ENCODE assay signal across 9 mouse cellular contexts in the genomic region with DNA sequence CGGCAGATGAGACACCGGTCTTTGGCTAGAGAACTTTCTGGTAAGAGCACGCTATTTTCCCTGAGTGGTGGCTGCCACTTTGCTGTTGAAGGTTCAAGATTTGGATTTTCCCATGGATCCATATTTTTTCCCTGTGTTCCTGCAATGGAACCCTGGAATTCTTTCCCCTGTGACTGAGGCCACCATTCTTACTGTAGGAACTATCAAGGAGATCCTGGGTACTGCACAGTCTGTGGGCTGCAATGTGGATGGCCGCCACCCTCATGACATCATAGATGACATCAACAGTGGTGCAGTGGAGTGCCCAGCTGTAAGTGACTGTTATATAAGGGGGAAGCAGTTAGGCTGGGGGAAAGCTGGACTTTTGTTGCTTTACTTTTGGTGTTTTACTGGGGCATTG. TPM values are rescaled to one million over a fixed set of nuclear protein-coding genes. Genes with fewer than 3 reads are reported as not detected.
DNase-seq lines count a peak whose midpoint lies in the region; ATAC-seq and TF ChIP-seq lines count a peak whose summit lies in the region.
"Had no signal": no experiment of that assay in that cellular context is flagged by ENCODE, and none has a peak within 500 bp of the region (broad histone marks: within the 10 kb centered on the region; RNA-seq: fewer than 3 reads in every experiment).

No protein-coding gene starts in this region.

- no peak for ATAC-seq in heart, embryonic 13.5 days (ENCODE audit: extremely low read depth, insufficient number of reproducible peaks, low FRiP score, low TSS enrichment)
- ATAC-seq in liver, embryonic 16.5 days (ENCODE audit: low read depth): no peak

- dilution Hi-C loops in CH12.LX (cut with MboI; ENCODE audit: extremely low pct_ligation_motif_present, extremely low pct_unique_long_range_greater_than_20kb, low sequenced_read_pairs): no loop called here

- TF ChIP-seq CTCF in CH12.LX (conservative IDR thresholded peaks at IDR 0.05 in 1 of 2, IDR thresholded peaks at IDR 0.05 in 1 of 2; ENCODE audit: low read depth in 2 of 2, low read length in 2 of 2): no peak

- in situ Hi-C loops in CH12.LX (cut with MboI; ENCODE audit: low pct_ligation_motif_present, low pct_unique_long_range_greater_than_20kb, low sequenced_read_pairs): no loop called here

- peak; percentile 31; the same call in 1 of the 2 replicates for TF ChIP-seq POLR2A in CH12.LX (IDR thresholded peaks at IDR 0.05; ENCODE audit: low read depth, low read length)

- WGBS in heart, embryonic 13.5 days: 59% methylated on average over 4 of the region's 4 CpGs
- 75% methylated on average over 4 of the region's 4 CpGs for WGBS in hindbrain, embryonic 10.5 days
- WGBS in liver, embryonic 16.5 days (ENCODE audit: insufficient replicate concordance): 37% methylated on average over 4 of the region's 4 CpGs

- peaks cover 34% of the 10 kb centered on the region for H3K79me2 ChIP-seq in CH12.LX (replicated peaks; ENCODE audit: control insufficient read depth, extremely low read depth, insufficient read depth, poor library complexity, severe bottlenecking)

- H3K27me3 ChIP-seq in heart, embryonic 13.5 days (replicated peaks): no peaks in the 10 kb centered on the region
- no peaks in the 10 kb centered on the region for H3K27me3 ChIP-seq in CH12.LX (replicated peaks)
- H3K27me3 ChIP-seq in hindbrain, embryonic 10.5 days (ENCODE audit: insufficient read depth, poor library complexity, severe bottlenecking): no peaks in the 10 kb centered on the region
- H3K27me3 ChIP-seq in liver, embryonic 16.5 days (ENCODE audit: control insufficient read depth, insufficient read depth, low read depth, low read length): no peaks in the 10 kb centered on the region

- peaks cover 36% of the 10 kb centered on the region for H3K36me3 ChIP-seq in heart, embryonic 13.5 days
- peaks cover 27 to 47% of the 10 kb centered on the region in 2 experiments for H3K36me3 ChIP-seq in CH12.LX (replicated peaks in 1 of 2; ENCODE audit: control insufficient read depth in 1 of 2, insufficient read depth in 1 of 2, low read length in 1 of 2)
- H3K36me3 ChIP-seq in hindbrain, embryonic 10.5 days: peaks cover 30% of the 10 kb centered on the region
- peaks cover 11% of the 10 kb centered on the region for H3K36me3 ChIP-seq in liver, embryonic 16.5 days (ENCODE audit: control insufficient read depth, insufficient read depth)

- peaks cover 59% of the 10 kb centered on the region for H3K4me1 ChIP-seq in heart, embryonic 13.5 days
- H3K4me1 ChIP-seq in CH12.LX (ENCODE audit: control insufficient read depth in 1 of 2, insufficient read depth in 2 of 2): peaks cover 8 to 46% of the 10 kb centered on the region in 2 experiments
- peaks cover 76% of the 10 kb centered on the region for H3K4me1 ChIP-seq in hindbrain, embryonic 10.5 days (replicated peaks)
- H3K4me1 ChIP-seq in liver, embryonic 16.5 days (ENCODE audit: control insufficient read depth, low read depth, low read length): peaks cover 39% of the 10 kb centered on the region

- TF ChIP-seq EP300 in CH12.LX (IDR thresholded peaks at IDR 0.05; ENCODE audit: low read length): no peak

- peak overlapping the region; percentile 87 for H3K4me3 ChIP-seq in heart, embryonic 13.5 days
- H3K4me3 ChIP-seq in CH12.LX (replicated peaks in 1 of 3; ENCODE audit: low read depth in 2 of 3, low read length in 2 of 3, poor library complexity in 1 of 3): peak overlapping the region; percentile 82 to 97 (median 93)
- peak overlapping the region; percentile 98 for H3K4me3 ChIP-seq in hindbrain, embryonic 10.5 days
- H3K4me3 ChIP-seq in liver, embryonic 16.5 days (ENCODE audit: low read depth, low read length): peak overlapping the region; percentile 73

- H3K27ac ChIP-seq in heart, embryonic 13.5 days (replicated peaks): 0 out of 2 replicates have a peak overlapping the region, but pooled peaks have one; percentile 89
- peak overlapping the region; percentile 90; the same call in 1 of the 2 replicates for H3K27ac ChIP-seq in CH12.LX (ENCODE audit: insufficient read depth, low read depth)
- H3K27ac ChIP-seq in hindbrain, embryonic 10.5 days: no peak overlapping the region
- 0 out of 2 replicates have a peak overlapping the region, but pooled peaks have one; percentile 76 for H3K27ac ChIP-seq in liver, embryonic 16.5 days (ENCODE audit: low read length)

- no peak for TF ChIP-seq RAD21 in CH12.LX (IDR thresholded peaks at IDR 0.05; ENCODE audit: low read depth, low read length)

- no peak for DNase-seq in heart, postnatal 10 days
- DNase-seq in CH12.LX (ENCODE audit: extremely low read depth): peak; percentile 31
- DNase-seq in hindbrain, embryonic 10.5 days (ENCODE audit: low spot score): no peak
- DNase-seq in right cerebral cortex, postnatal 4 days: no peak
- DNase-seq in urinary bladder, postnatal 36 days (ENCODE audit: low spot score in 2 of 2): no peak
- no peak for DNase-seq in frontal cortex, postnatal 14 days (ENCODE audit: low spot score in 2 of 2)
- DNase-seq: heart, postnatal 36 days had no signal

- H3K9me3 ChIP-seq in heart, embryonic 13.5 days: no peaks in the 10 kb centered on the region
- H3K9me3 ChIP-seq in CH12.LX (replicated peaks; ENCODE audit: low read length): no peaks in the 10 kb centered on the region
- H3K9me3 ChIP-seq in hindbrain, embryonic 10.5 days: no peaks in the 10 kb centered on the region
- no peaks in the 10 kb centered on the region for H3K9me3 ChIP-seq in liver, embryonic 16.5 days (replicated peaks; ENCODE audit: control insufficient read depth, low read length)

- peak overlapping the region; percentile 87 for H3K4me2 ChIP-seq in heart, embryonic 13.5 days
- H3K4me2 ChIP-seq in CH12.LX (ENCODE audit: insufficient read depth, low read depth, poor library complexity, severe bottlenecking): peak overlapping the region; percentile 78
- peak overlapping the region; percentile 90 for H3K4me2 ChIP-seq in liver, embryonic 16.5 days (ENCODE audit: low read depth, low read length)

- intact Hi-C loops in heart, postnatal 10 days (cut with DNase I): no loop called here

- peak overlapping the region; percentile 98 for H3K9ac ChIP-seq in heart, embryonic 13.5 days
- H3K9ac ChIP-seq in CH12.LX (ENCODE audit: insufficient read depth, low read depth): peak overlapping the region; percentile 100
- H3K9ac ChIP-seq in liver, embryonic 16.5 days (ENCODE audit: low read depth, low read length): peak overlapping the region; percentile 76

TF ChIP-seq in CH12.LX, 34 proteins besides CTCF, POLR2A, EP300 and RAD21:
- peak; percentile 10; the same call in 1 of the 2 replicates for TF ChIP-seq JUN (IDR thresholded peaks at IDR 0.05; ENCODE audit: insufficient read depth, low read depth, low read length)
- TF ChIP-seq NELFE (IDR thresholded peaks at IDR 0.05; ENCODE audit: low read depth, low read length): 0 out of 2 replicates have a peak, but pooled peaks have one; percentile 18
- no peak for TF ChIP-seq PAX5 (IDR thresholded peaks at IDR 0.05; ENCODE audit: low read length)
- no peak for TF ChIP-seq USF1 (IDR thresholded peaks at IDR 0.05; ENCODE audit: low read depth, low read length)
- TF ChIP-seq MYC (IDR thresholded peaks at IDR 0.05; ENCODE audit: low read depth, low read length): no peak
- no peak for TF ChIP-seq ZKSCAN1 (IDR thresholded peaks at IDR 0.05; ENCODE audit: borderline replicate concordance, low read depth, low read length)
- peak; percentile 44; the same call in 1 of the 2 replicates for TF ChIP-seq MXI1 (IDR thresholded peaks at IDR 0.05; ENCODE audit: low read depth, low read length)
- TF ChIP-seq SIN3A (IDR thresholded peaks at IDR 0.05; ENCODE audit: low read length): peak; percentile 59
- no peak for TF ChIP-seq UBTF (IDR thresholded peaks at IDR 0.05; ENCODE audit: low read depth, low read length)
- no peak for TF ChIP-seq SMC3 (IDR thresholded peaks at IDR 0.05; ENCODE audit: low read depth, low read length)

RNA-seq across cellular contexts. Expression of a gene that starts 2.1 kb away (rescaled TPM):
- 8.1 and 9.6 TPM in 2 replicates for polyA plus RNA-seq in heart, embryonic 13.5 days (2015; fragmentation: Nextera tagmentation; extraction: Ambion mirVana)
- total RNA-seq in heart, postnatal 10 days (2021): 10 to 100 TPM; 10.7 to 16.2 TPM
- total RNA-seq in CH12.LX (2012; rRNA removed): 9.5 and 10.2 TPM in 2 replicates
- total RNA-seq in CH12.LX (2014; rRNA removed): 4.6 and 5.0 TPM in 2 replicates
- 4.7 and 5.4 TPM in 2 replicates for polyA plus RNA-seq in CH12.LX (2012; ENCODE audit: insufficient read length, low read depth)
- polyA plus RNA-seq in hindbrain, embryonic 10.5 days (2016; fragmentation: Nextera tagmentation; extraction: Ambion mirVana): 11.5 TPM in 2 replicates
- 1.9 and 2.2 TPM in 2 replicates for polyA plus RNA-seq in liver, embryonic 16.5 days (2015; fragmentation: Nextera tagmentation; extraction: Ambion mirVana)

RNA-seq across cellular contexts. Expression of a gene that starts 2.2 kb away (rescaled TPM):
- polyA plus RNA-seq in heart, embryonic 13.5 days (2015; fragmentation: Nextera tagmentation; extraction: Ambion mirVana): 108 and 112 TPM in 2 replicates
- total RNA-seq in heart, postnatal 10 days (2021): 100 to 1,000 TPM in 1 of 2 experiments, 10 to 100 TPM in 1; 94.4 to 121 TPM
- total RNA-seq in CH12.LX (2012; rRNA removed) (2,275 and 2,528 TPM in 2 replicates), CH12.LX (2014; rRNA removed) (1,298 and 1,607 TPM in 2 replicates)
- polyA plus RNA-seq in CH12.LX (2012; ENCODE audit: insufficient read length, low read depth): 87.8 and 91.3 TPM in 2 replicates
- polyA plus RNA-seq in hindbrain, embryonic 10.5 days (2016; fragmentation: Nextera tagmentation; extraction: Ambion mirVana): 131 and 166 TPM in 2 replicates
- 74.4 and 77.2 TPM in 2 replicates for polyA plus RNA-seq in liver, embryonic 16.5 days (2015; fragmentation: Nextera tagmentation; extraction: Ambion mirVana)

RNA-seq across cellular contexts. Expression of a gene that starts 18.3 kb away (rescaled TPM):
- polyA plus RNA-seq in heart, embryonic 13.5 days (2015; fragmentation: Nextera tagmentation; extraction: Ambion mirVana): 18.6 and 19.0 TPM in 2 replicates
- 10 to 100 TPM; 17.3 to 17.9 TPM for total RNA-seq in heart, postnatal 10 days (2021)
- total RNA-seq in CH12.LX (2012; rRNA removed) (3.8 and 5.6 TPM in 2 replicates), CH12.LX (2014; rRNA removed) (0.95 and 1.3 TPM in 2 replicates)
- 0.90 and 1.1 TPM in 2 replicates for polyA plus RNA-seq in CH12.LX (2012; ENCODE audit: insufficient read length, low read depth)
- polyA plus RNA-seq in hindbrain, embryonic 10.5 days (2016; fragmentation: Nextera tagmentation; extraction: Ambion mirVana): 21.3 and 27.4 TPM in 2 replicates
- 7.8 and 8.8 TPM in 2 replicates for polyA plus RNA-seq in liver, embryonic 16.5 days (2015; fragmentation: Nextera tagmentation; extraction: Ambion mirVana)
